Mouse (Mus musculus) liver, embryonic 14.5 days (tissue): ENCODE results near the gene Arid1b. TPM values are rescaled to one million over a fixed set of nuclear protein-coding genes. Genes with fewer than 3 reads are reported as not detected.

Source experiments
- ATAC-seq: fragments of 200-750 bp; cut with Nextera tagmentation; 2 replicates; pipeline ENCODE4 v1.8.0; 2017; ENCODE audit warnings: moderate number of reproducible peaks, mild to moderate bottlenecking, moderate library complexity; ENCODE audit not compliant: insufficient read depth
- DNase-seq, 3 experiments: peaks; one replicate each; pipeline ENCODE4 v3.0.0-alpha.2; 2012 to 2013; ENCODE audit warnings: low read depth in 3 of 3, low spot score in 3 of 3
- H3K27ac ChIP-seq: fragments of 300-500 bp; sonication (generic); 2 replicates; pipeline ENCODE4 v1.5.1; 2014; ENCODE audit warnings: moderate library complexity, mild to moderate bottlenecking, control low read depth, inconsistent platforms
- H3K27me3 ChIP-seq: fragments of 300-500 bp; sonication (generic); 2 replicates; pipeline ENCODE4 v1.6.1; 2014; ENCODE audit warnings: mild to moderate bottlenecking, low read length, moderate library complexity; ENCODE audit not compliant: control insufficient read depth, insufficient read depth
- H3K36me3 ChIP-seq: fragments of 300-500 bp; sonication (generic); replicated peaks from 2 replicates; pipeline ENCODE4 v1.6.1; 2014; ENCODE audit warnings: low read depth; ENCODE audit not compliant: control insufficient read depth, insufficient read depth
- H3K4me1 ChIP-seq, 2 experiments: fragments of 200-500 bp in 1 of 2; fragments of 300-500 bp in 1 of 2; sonication (generic) in 1 of 2; replicated peaks; 2 replicates each; pipeline ENCODE4 v1.6.1; 2012 to 2014; ENCODE audit warnings: antibody characterized with exemption in 1 of 2, inconsistent platforms in 1 of 2, low read length in 1 of 2; ENCODE audit not compliant: control insufficient read depth in 2 of 2, insufficient read depth in 2 of 2
- H3K4me2 ChIP-seq: fragments of 300-500 bp; sonication (generic); 2 replicates; pipeline ENCODE4 v1.6.1; 2014; ENCODE audit warnings: low read depth, mild to moderate bottlenecking, control low read depth, moderate library complexity
- H3K4me3 ChIP-seq, 2 experiments: fragments of 200-500 bp in 1 of 2; fragments of 300-500 bp in 1 of 2; sonication (generic) in 1 of 2; 2 replicates each; pipeline ENCODE4 v1.5.1; 2012 to 2014; ENCODE audit warnings: low read depth in 2 of 2, low read length in 2 of 2, mild to moderate bottlenecking in 2 of 2, control low read depth in 1 of 2, inconsistent platforms in 1 of 2, moderate library complexity in 1 of 2; ENCODE audit not compliant: insufficient read depth in 1 of 2
- H3K9ac ChIP-seq: fragments of 300-500 bp; sonication (generic); replicated peaks from 2 replicates; pipeline ENCODE4 v1.6.1; 2014; ENCODE audit warnings: mild to moderate bottlenecking, control low read depth, moderate library complexity
- H3K9me3 ChIP-seq: fragments of 300-500 bp; sonication (generic); 2 replicates; pipeline ENCODE4 v1.6.1; 2016; ENCODE audit warnings: low read length, mixed read lengths; ENCODE audit not compliant: control insufficient read depth
- CTCF ChIP-seq: IDR thresholded peaks from 2 replicates; pipeline ENCODE4 v1.5.1; 2016; ENCODE audit warnings: antibody characterized with exemption, low read depth, control low read depth
- EP300 ChIP-seq: IDR thresholded peaks from 2 replicates; pipeline ENCODE4 v1.6.1; 2016; ENCODE audit warnings: antibody characterized with exemption, low read depth
- WGBS: fragments of 180-500 bp; shearing (Covaris S2); extraction: QIAGEN DNeasy Blood & Tissue Kit; methylation state at CpG from one replicate; pipeline ENCODE4 v1.1.7; 2014; ENCODE audit not compliant: insufficient replicate concordance; 5-methylcytosine and 5-hydroxymethylcytosine counted together
- polyA plus RNA-seq, 2 experiments: library from polyadenylated mRNA; depleted of rRNA in 1 of 2; stranded (reverse) in 1 of 2; unstranded in 1 of 2; fragments of >200 nt; fragmentation: Nextera tagmentation in 1 of 2; extraction: Ambion mirVana in 1 of 2; gene quantifications; 2 replicates each; pipeline versions ENCODE4 v1.2.1 to v1.2.3; 2012 to 2014

Arid1b gene
- polyA plus RNA-seq, 2 experiments, result 2.6 to 3.1 TPM

- Histone ChIP-seq H3K27ac (no peak overlapping the region), H3K4me1 (no peaks in the 10 kb centered on the region), H3K4me3 (no peak overlapping the region), H3K27me3 (no peaks in the 10 kb centered on the region), H3K9me3 (no peaks in the 10 kb centered on the region), H3K4me2 (no peak overlapping the region), H3K9ac (no peak overlapping the region), H3K36me3 (no peaks in the 10 kb centered on the region)
- DNase-seq, result no peak
- ATAC-seq, result no peak
- 71% methylated on average over 6 of the region's 6 CpGs for WGBS
- TF ChIP-seq CTCF, result no peak
- TF ChIP-seq EP300, result no peak
Observed at GRCm38 (mm10) chr17:5275749-5276148, 281.6 kb downstream of the Arid1b start.

GRCm38 (mm10) chr17:5277137-5277871 lies 283.2 kb downstream of the Arid1b start:
- Histone ChIP-seq H3K36me3 (no peaks in the 10 kb centered on the region), H3K4me3 (no peak overlapping the region), H3K27me3 (no peaks in the 10 kb centered on the region), H3K9me3 (no peaks in the 10 kb centered on the region), H3K4me1 (no peaks in the 10 kb centered on the region), H3K9ac (no peak overlapping the region), H3K27ac (no peak overlapping the region), H3K4me2 (no peak overlapping the region)
- TF ChIP-seq EP300 (no peak), CTCF (no peak)
- DNase-seq, result no peak
- ATAC-seq, result no peak
- WGBS, result 73% methylated on average over 17 of the region's 17 CpGs

DNA sequence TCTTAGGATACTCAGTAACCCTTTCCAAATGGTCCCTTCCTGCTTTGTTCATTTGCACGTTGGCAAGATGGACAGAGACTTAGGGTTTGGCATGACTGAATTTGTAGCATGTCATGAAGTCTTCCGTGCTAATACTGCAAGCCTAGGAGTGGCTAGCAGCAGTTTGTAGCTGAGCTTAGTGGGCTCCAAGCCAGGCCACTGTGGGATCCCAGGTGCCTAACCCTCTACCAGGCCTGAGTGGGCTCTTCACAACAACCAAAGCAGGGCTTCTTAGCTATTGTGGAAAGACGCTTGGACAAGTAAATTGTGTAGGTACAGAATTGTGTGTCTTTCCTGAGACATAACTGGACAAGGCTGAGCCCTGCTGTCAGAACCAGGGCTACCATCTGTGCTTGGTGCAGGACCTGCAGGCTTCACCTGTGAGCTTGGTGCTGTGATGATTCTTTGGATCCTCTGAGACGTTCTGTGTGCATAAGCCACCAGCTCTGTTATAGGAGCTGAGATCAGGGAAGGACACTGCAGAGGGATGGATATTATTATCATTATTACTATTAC lies 286.4 kb downstream of the Arid1b start:
- Histone ChIP-seq H3K27ac (no peak overlapping the region), H3K27me3 (no peaks in the 10 kb centered on the region), H3K4me1 (no peaks in the 10 kb centered on the region), H3K9ac (no peak overlapping the region), H3K36me3 (no peaks in the 10 kb centered on the region), H3K9me3 (no peaks in the 10 kb centered on the region), H3K4me3 (no peak overlapping the region), H3K4me2 (no peak overlapping the region)
- DNase-seq (no peak), ATAC-seq (no peak)
- 71% methylated on average over 4 of the region's 4 CpGs for WGBS
- TF ChIP-seq EP300 (no peak), CTCF (no peak)

DNA sequence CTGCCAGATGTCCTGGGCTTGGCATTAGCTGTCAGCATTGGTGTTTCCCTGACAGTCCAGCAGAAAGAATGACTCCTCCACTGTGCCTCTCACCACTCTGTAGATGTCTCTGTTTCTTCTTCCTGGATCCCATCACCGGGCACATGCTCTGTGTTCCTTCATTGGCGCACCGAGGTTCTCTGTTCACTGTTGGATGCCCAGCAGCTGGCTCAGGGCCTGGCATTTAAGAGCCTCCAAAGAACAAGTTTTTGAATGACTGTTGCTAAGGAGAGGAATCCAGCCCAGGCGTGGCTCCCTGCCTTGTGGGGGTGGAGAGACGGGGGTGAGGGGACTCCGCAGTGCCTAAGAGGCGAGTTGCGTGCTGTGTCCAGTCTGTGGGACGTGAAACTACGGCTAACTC lies 290.7 kb downstream of the Arid1b start:
- no peak for TF ChIP-seq CTCF
- no peak for TF ChIP-seq EP300
- no peak for ATAC-seq
- 78% methylated on average over 10 of the region's 10 CpGs for WGBS

DNA sequence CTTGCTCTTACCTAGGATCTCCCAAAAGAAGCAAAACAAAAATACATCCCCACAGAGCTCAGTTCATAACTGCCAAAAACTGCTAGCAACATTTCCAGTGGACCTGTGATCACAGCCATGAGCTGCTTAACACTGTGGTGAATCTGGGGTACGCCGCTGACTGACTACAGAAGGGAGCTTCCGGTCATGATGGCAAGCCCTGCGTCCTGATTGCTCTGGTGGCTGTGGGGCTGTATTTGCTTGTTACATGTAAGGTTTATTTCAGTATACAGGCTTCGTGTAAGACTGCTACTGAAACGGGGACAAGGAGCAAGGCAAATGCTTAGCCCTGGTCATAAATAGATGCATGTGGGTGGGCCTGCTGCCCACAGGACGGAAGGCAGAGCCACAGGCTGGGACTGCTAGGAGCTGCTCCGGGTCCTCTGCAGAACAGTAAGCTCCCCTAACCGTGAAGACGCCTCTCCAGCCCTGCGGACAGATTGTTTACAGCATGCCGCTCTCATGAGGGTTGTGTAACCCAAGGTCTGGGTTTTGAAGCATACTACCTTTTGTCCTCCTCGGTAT lies 291.8 kb downstream of the Arid1b start:
- Histone ChIP-seq H3K9ac (no peak overlapping the region), H3K36me3 (no peaks in the 10 kb centered on the region), H3K4me2 (no peak overlapping the region), H3K27me3 (no peaks in the 10 kb centered on the region), H3K9me3 (no peaks in the 10 kb centered on the region), H3K4me1 (no peaks in the 10 kb centered on the region), H3K27ac (no peak overlapping the region), H3K4me3 (no peak overlapping the region)
- no peak for ATAC-seq
- 63% methylated on average over 13 of the region's 13 CpGs for WGBS
- DNase-seq, result no peak
- TF ChIP-seq EP300 (no peak), CTCF (no peak)

More for the DNA sequence above, 290.7 kb downstream of the Arid1b start:
- no peak overlapping the region for H3K4me3 ChIP-seq
- no peak overlapping the region for H3K27ac ChIP-seq
- H3K4me2 ChIP-seq, result no peak overlapping the region
- no peaks in the 10 kb centered on the region for H3K36me3 ChIP-seq
- H3K9me3 ChIP-seq, result no peaks in the 10 kb centered on the region
- no peaks in the 10 kb centered on the region for H3K4me1 ChIP-seq
- H3K27me3 ChIP-seq, result no peaks in the 10 kb centered on the region
- H3K9ac ChIP-seq, result no peak overlapping the region
- DNase-seq, result no peak
